Mouse (Mus musculus) liver, adult 2 months (tissue): ENCODE measurements around the gene Fibin. TPM values are rescaled to one million over a fixed set of nuclear protein-coding genes. Genes with fewer than 3 reads are reported as not detected.

Experiments
- DNase-seq: peaks from one replicate; pipeline ENCODE4 v3.0.0-alpha.2; 2011; ENCODE audit warnings: low read depth, low spot score; ENCODE audit errors: extremely low read depth
- H3K27ac ChIP-seq: fragments of 200-500 bp; replicated peaks from 2 replicates; pipeline ENCODE4 v1.5.1; 2012; ENCODE audit warnings: low read depth, mild to moderate bottlenecking, control low read depth, inconsistent platforms, low read length; ENCODE audit not compliant: insufficient read depth
- H3K27me3 ChIP-seq: fragments of 200-500 bp; 2 replicates; pipeline ENCODE4 v1.6.1; 2012; ENCODE audit warnings: mild to moderate bottlenecking, moderate library complexity, low read length, inconsistent platforms; ENCODE audit not compliant: control insufficient read depth, insufficient read depth
- H3K36me3 ChIP-seq: fragments of 200-500 bp; 2 replicates; pipeline ENCODE4 v1.6.1; 2012; ENCODE audit warnings: low read length, inconsistent platforms; ENCODE audit not compliant: control insufficient read depth, insufficient read depth
- H3K4me1 ChIP-seq: fragments of 200-500 bp; 2 replicates; pipeline ENCODE4 v1.6.1; 2011; ENCODE audit warnings: low read length; ENCODE audit not compliant: control insufficient read depth, insufficient read depth
- H3K4me3 ChIP-seq: fragments of 200-500 bp; 2 replicates; pipeline ENCODE4 v1.5.1; 2011; ENCODE audit warnings: low read depth, mild to moderate bottlenecking, control low read depth, low read length, moderate library complexity; ENCODE audit not compliant: insufficient read depth
- H3K79me2 ChIP-seq: fragments of 200-500 bp; 2 replicates; pipeline ENCODE4 v1.6.1; 2012; ENCODE audit warnings: inconsistent platforms, mild to moderate bottlenecking, low read length, moderate library complexity; ENCODE audit not compliant: control insufficient read depth, insufficient read depth
- H3K9ac ChIP-seq: fragments of 200-500 bp; 2 replicates; pipeline ENCODE4 v1.6.1; 2012; ENCODE audit warnings: low read depth, mild to moderate bottlenecking, control low read depth, inconsistent platforms, low read length
- CTCF ChIP-seq: fragments of 200-500 bp; IDR thresholded peaks from 2 replicates; pipeline ENCODE4 v1.5.1; 2011; ENCODE audit warnings: low read depth, low read length, control low read depth
- POLR2A ChIP-seq: fragments of 200-500 bp; IDR thresholded peaks from 2 replicates; pipeline ENCODE4 v1.6.1; 2011; ENCODE audit warnings: low read length, control low read depth; ENCODE audit not compliant: insufficient read depth; ENCODE audit errors: extremely low read depth
- WGBS: fragments of 180-500 bp; shearing (Covaris S2); methylation state at CpG from one replicate; pipeline ENCODE4 v1.1.7; 2018; 5-methylcytosine and 5-hydroxymethylcytosine counted together
- polyA plus RNA-seq: library from polyadenylated mRNA; depleted of rRNA; stranded (reverse); fragments of >200 nt; gene quantifications from 2 replicates; pipeline ENCODE4 v1.2.3, GENCODE M21; 2012; rRNA removed
- total RNA-seq: library from RNA; depleted of rRNA; stranded (reverse); fragments of >200 nt; gene quantifications from 2 replicates; pipeline ENCODE4 v1.2.3, GENCODE M21; 2014; rRNA removed

Fibin gene
- total and polyA plus RNA-seq, 2 experiments: 0.38 to 1.1 TPM

- no peak for TF ChIP-seq CTCF
- no peak for TF ChIP-seq POLR2A
- WGBS: 23% methylated on average over 2 of the region's 2 CpGs
- Histone ChIP-seq H3K79me2 (no peaks in the 10 kb centered on the region; the same call in 1 of the 2 replicates), H3K27ac (peak overlapping the region; percentile 87), H3K9ac (peak overlapping the region; percentile 53), H3K27me3 (no peaks in the 10 kb centered on the region), H3K36me3 (no peaks in the 10 kb centered on the region), H3K4me3 (peak overlapping the region; percentile 48), H3K4me1 (peaks cover 13% of the 10 kb centered on the region)
- DNase-seq: no peak
Measured at GRCm38 (mm10) chr2:110313305-110313824, 49.6 kb downstream of the Fibin start.

Other genes starting within 250 kb of the Fibin start
- 112 and 168 TPM in 2 replicates for gene Bbox1, start 48.6 kb downstream of the Fibin start, total RNA-seq
- 37.7 and 42.4 TPM in 2 replicates for gene Bbox1, start 48.6 kb downstream of the Fibin start, polyA plus RNA-seq
- 0.07 TPM in 1 of 2 replicates, not detected in the other for gene Slc5a12, start 234.1 kb upstream of the Fibin start, total RNA-seq
- gene Slc5a12, start 234.1 kb upstream of the Fibin start, polyA plus RNA-seq: not detected in 2 replicates